Mouse (Mus musculus) kidney, adult 2 months (tissue): ENCODE data around the gene Trnau1ap.

Experiments
- CTCF ChIP-seq: fragments of 200-500 bp; conservative IDR thresholded peaks from 2 replicates; pipeline ENCODE4 v1.5.1; 2011; ENCODE audit warnings: low read depth, mild to moderate bottlenecking, control low read depth, low read length, moderate library complexity, mixed read lengths; ENCODE audit not compliant: insufficient read depth, insufficient read length
- POLR2A ChIP-seq: fragments of 200-500 bp; IDR thresholded peaks from one replicate; pipeline ENCODE4 v1.6.1; 2011; ENCODE audit warnings: low read depth, low read length, control low read depth

GRCm38 (mm10) chr4:132329835-132330354 is 557 bp upstream of the Trnau1ap start:
- TF ChIP-seq POLR2A (no peak), CTCF (no peak)
